Mouse (Mus musculus) CH12.LX (cell line): ENCODE results near the gene H2-Eb1. TPM values are rescaled to one million over a fixed set of nuclear protein-coding genes. Genes with fewer than 3 reads are reported as not detected.

ENCODE experiments used
- DNase-seq: peaks from one replicate; pipeline ENCODE4 v3.0.0-alpha.2; 2013; ENCODE audit errors: extremely low read depth
- H3K27ac ChIP-seq: 2 replicates; pipeline ENCODE4 v1.5.1; 2012; ENCODE audit warnings: low read depth, mild to moderate bottlenecking, control low read depth, moderate library complexity; ENCODE audit not compliant: insufficient read depth
- H3K27me3 ChIP-seq: replicated peaks from 2 replicates; pipeline ENCODE3; 2012; ENCODE audit warnings: inconsistent platforms
- H3K36me3 ChIP-seq, 2 experiments: replicated peaks in 1 of 2; 2 replicates each; pipeline versions ENCODE3 to v1.6.1; 2012; ENCODE audit warnings: inconsistent platforms in 1 of 2, low read length in 1 of 2, mild to moderate bottlenecking in 1 of 2, mixed read lengths in 1 of 2, moderate library complexity in 1 of 2; ENCODE audit not compliant: control insufficient read depth in 1 of 2, insufficient read depth in 1 of 2
- H3K4me1 ChIP-seq, 2 experiments: 2 replicates each; pipeline ENCODE4 v1.6.1; 2012; ENCODE audit warnings: inconsistent platforms in 1 of 2, moderate library complexity in 1 of 2; ENCODE audit not compliant: insufficient read depth in 2 of 2, control insufficient read depth in 1 of 2
- H3K4me2 ChIP-seq: 2 replicates; pipeline ENCODE4 v1.6.1; 2012; ENCODE audit warnings: low read depth, mild to moderate bottlenecking, control low read depth; ENCODE audit not compliant: poor library complexity, insufficient read depth, severe bottlenecking
- H3K4me3 ChIP-seq, 3 experiments: fragments of 150-350 bp in 1 of 3; sonication (generic) in 1 of 3; replicated peaks in 1 of 3; 2 replicates each; pipeline versions ENCODE3 to v1.5.1; 2011 to 2012; ENCODE audit warnings: low read depth in 2 of 3, low read length in 2 of 3, mild to moderate bottlenecking in 2 of 3, moderate library complexity in 2 of 3, control low read depth in 1 of 3, improper control_type of control experiment in 1 of 3, inconsistent platforms in 1 of 3, mixed read lengths in 1 of 3; ENCODE audit not compliant: poor library complexity in 1 of 3
- H3K79me2 ChIP-seq: replicated peaks from 2 replicates; pipeline ENCODE4 v1.6.1; 2012; ENCODE audit warnings: mild to moderate bottlenecking, moderate library complexity; ENCODE audit not compliant: control insufficient read depth, poor library complexity, insufficient read depth, severe bottlenecking; ENCODE audit errors: extremely low read depth
- H3K9ac ChIP-seq: 2 replicates; pipeline ENCODE4 v1.6.1; 2012; ENCODE audit warnings: low read depth, mild to moderate bottlenecking, control low read depth, moderate library complexity; ENCODE audit not compliant: insufficient read depth
- H3K9me3 ChIP-seq: replicated peaks from 2 replicates; pipeline ENCODE3; 2012; ENCODE audit warnings: low read length, inconsistent platforms, mixed read lengths
- BHLHE40 ChIP-seq: IDR thresholded peaks from 2 replicates; pipeline ENCODE4 v1.6.1; 2011; ENCODE audit warnings: mild to moderate bottlenecking, low read depth, low read length, improper control_type of control experiment
- CHD1 ChIP-seq: IDR thresholded peaks from 2 replicates; pipeline ENCODE4 v1.6.1; 2012; ENCODE audit warnings: low read depth, low read length, improper control_type of control experiment, inconsistent platforms
- CHD2 ChIP-seq: IDR thresholded peaks from 2 replicates; pipeline ENCODE4 v1.6.1; 2011; ENCODE audit warnings: low read length, improper control_type of control experiment
- CTCF ChIP-seq, 2 experiments: IDR thresholded peaks in 1 of 2; conservative IDR thresholded peaks in 1 of 2; 2 replicates each; pipeline ENCODE4 v1.5.1; 2011 to 2012; ENCODE audit warnings: low read depth in 2 of 2, low read length in 2 of 2, improper control_type of control experiment in 1 of 2, inconsistent platforms in 1 of 2, mild to moderate bottlenecking in 1 of 2, moderate library complexity in 1 of 2
- E2F4 ChIP-seq: IDR thresholded peaks from 2 replicates; pipeline ENCODE4 v1.6.1; 2011; ENCODE audit warnings: low read depth, low read length, improper control_type of control experiment; ENCODE audit not compliant: insufficient replicate concordance
- ELF1 ChIP-seq: IDR thresholded peaks from 2 replicates; pipeline ENCODE4 v1.6.1; 2014; ENCODE audit warnings: low read depth, mild to moderate bottlenecking, inconsistent platforms, low read length, improper control_type of control experiment
- EP300 ChIP-seq: IDR thresholded peaks from 2 replicates; pipeline ENCODE4 v1.6.1; 2011; ENCODE audit warnings: low read length, improper control_type of control experiment
- ETS1 ChIP-seq: conservative IDR thresholded peaks from 2 replicates; pipeline ENCODE4 v1.6.1; 2012; ENCODE audit warnings: low read depth, mild to moderate bottlenecking, inconsistent platforms, low read length, improper control_type of control experiment, moderate library complexity
- GABPA ChIP-seq: IDR thresholded peaks from 2 replicates; pipeline ENCODE4 v1.6.1; 2012; ENCODE audit warnings: low read depth, low read length, improper control_type of control experiment, inconsistent platforms; ENCODE audit not compliant: insufficient replicate concordance
- HCFC1 ChIP-seq: IDR thresholded peaks from 2 replicates; pipeline ENCODE4 v1.6.1; 2012; ENCODE audit warnings: low read depth, mild to moderate bottlenecking, inconsistent platforms, low read length, improper control_type of control experiment
- IRF4 ChIP-seq: IDR thresholded peaks from 2 replicates; pipeline ENCODE4 v1.6.1; 2014; ENCODE audit warnings: low read depth, mild to moderate bottlenecking, inconsistent platforms, low read length, improper control_type of control experiment
- JUN ChIP-seq: IDR thresholded peaks from 2 replicates; pipeline ENCODE4 v1.6.1; 2011; ENCODE audit warnings: low read depth, mild to moderate bottlenecking, low read length, improper control_type of control experiment, moderate library complexity; ENCODE audit not compliant: insufficient read depth
- JUND ChIP-seq: conservative IDR thresholded peaks from 2 replicates; pipeline ENCODE4 v1.6.1; 2011; ENCODE audit warnings: low read depth, low read length, improper control_type of control experiment
- KAT2A ChIP-seq: IDR thresholded peaks from 2 replicates; pipeline ENCODE4 v1.6.1; 2012; ENCODE audit warnings: low read length, improper control_type of control experiment, inconsistent platforms; ENCODE audit not compliant: insufficient replicate concordance
- MAFK ChIP-seq: IDR thresholded peaks from 2 replicates; pipeline ENCODE4 v1.6.1; 2011; ENCODE audit warnings: low read length, improper control_type of control experiment; ENCODE audit not compliant: insufficient replicate concordance
- MAX ChIP-seq: IDR thresholded peaks from 2 replicates; pipeline ENCODE4 v1.6.1; 2011; ENCODE audit warnings: low read length, improper control_type of control experiment
- MAZ ChIP-seq: IDR thresholded peaks from 2 replicates; pipeline ENCODE4 v1.6.1; 2012; ENCODE audit warnings: low read depth, mild to moderate bottlenecking, inconsistent platforms, low read length, improper control_type of control experiment, moderate library complexity
- MEF2A ChIP-seq: IDR thresholded peaks from 2 replicates; pipeline ENCODE4 v1.6.1; 2014; ENCODE audit warnings: low read depth, mild to moderate bottlenecking, inconsistent platforms, low read length, improper control_type of control experiment, borderline replicate concordance
- MXI1 ChIP-seq: IDR thresholded peaks from 2 replicates; pipeline ENCODE4 v1.6.1; 2011; ENCODE audit warnings: mild to moderate bottlenecking, low read depth, low read length, improper control_type of control experiment
- MYC ChIP-seq: IDR thresholded peaks from 2 replicates; pipeline ENCODE4 v1.6.1; 2011; ENCODE audit warnings: low read depth, mild to moderate bottlenecking, improper control_type of control experiment, low read length
- NELFE ChIP-seq: IDR thresholded peaks from 2 replicates; pipeline ENCODE4 v1.6.1; 2011; ENCODE audit warnings: low read depth, low read length, improper control_type of control experiment
- NRF1 ChIP-seq: IDR thresholded peaks from 2 replicates; pipeline ENCODE4 v1.6.1; 2014; ENCODE audit warnings: low read depth, mild to moderate bottlenecking, inconsistent platforms, low read length, improper control_type of control experiment, moderate library complexity
- PAX5 ChIP-seq: IDR thresholded peaks from 2 replicates; pipeline ENCODE4 v1.6.1; 2012; ENCODE audit warnings: low read length, inconsistent platforms, mixed read lengths
- POLR2A ChIP-seq: IDR thresholded peaks from 2 replicates; pipeline ENCODE4 v1.6.1; 2011; ENCODE audit warnings: low read depth, mild to moderate bottlenecking, improper control_type of control experiment, low read length
- POLR2AphosphoS2 ChIP-seq: IDR thresholded peaks from 2 replicates; pipeline ENCODE4 v1.6.1; 2011; ENCODE audit warnings: low read depth, low read length, improper control_type of control experiment
- RAD21 ChIP-seq: IDR thresholded peaks from 2 replicates; pipeline ENCODE4 v1.6.1; 2011; ENCODE audit warnings: low read depth, mild to moderate bottlenecking, low read length, improper control_type of control experiment, moderate library complexity
- RCOR1 ChIP-seq: conservative IDR thresholded peaks from 2 replicates; pipeline ENCODE4 v1.6.1; 2012; ENCODE audit warnings: low read depth, mild to moderate bottlenecking, inconsistent platforms, low read length, improper control_type of control experiment
- SIN3A ChIP-seq: IDR thresholded peaks from 2 replicates; pipeline ENCODE4 v1.6.1; 2012; ENCODE audit warnings: low read length, improper control_type of control experiment, inconsistent platforms
- SMC3 ChIP-seq: IDR thresholded peaks from 2 replicates; pipeline ENCODE4 v1.6.1; 2011; ENCODE audit warnings: low read depth, low read length, improper control_type of control experiment
- TBP ChIP-seq: conservative IDR thresholded peaks from 2 replicates; pipeline ENCODE4 v1.6.1; 2011; ENCODE audit warnings: low read depth, low read length, improper control_type of control experiment
- TCF12 ChIP-seq: IDR thresholded peaks from 2 replicates; pipeline ENCODE4 v1.6.1; 2014; ENCODE audit warnings: low read depth, mild to moderate bottlenecking, inconsistent platforms, low read length, improper control_type of control experiment
- UBTF ChIP-seq: IDR thresholded peaks from 2 replicates; pipeline ENCODE4 v1.6.1; 2012; ENCODE audit warnings: low read depth, mild to moderate bottlenecking, inconsistent platforms, low read length, improper control_type of control experiment, moderate library complexity
- USF1 ChIP-seq: IDR thresholded peaks from 2 replicates; pipeline ENCODE4 v1.6.1; 2014; ENCODE audit warnings: low read depth, mild to moderate bottlenecking, inconsistent platforms, low read length, improper control_type of control experiment
- USF2 ChIP-seq: conservative IDR thresholded peaks from 2 replicates; pipeline ENCODE4 v1.6.1; 2011; ENCODE audit warnings: low read depth, low read length, improper control_type of control experiment
- ZC3H11A ChIP-seq: IDR thresholded peaks from 2 replicates; pipeline ENCODE4 v1.6.1; 2012; ENCODE audit warnings: low read depth, mild to moderate bottlenecking, inconsistent platforms, low read length, improper control_type of control experiment
- ZKSCAN1 ChIP-seq: IDR thresholded peaks from 2 replicates; pipeline ENCODE4 v1.6.1; 2012; ENCODE audit warnings: low read depth, inconsistent platforms, low read length, improper control_type of control experiment, borderline replicate concordance
- ZMIZ1 ChIP-seq: IDR thresholded peaks from 2 replicates; pipeline ENCODE4 v1.6.1; 2012; ENCODE audit warnings: low read depth, mild to moderate bottlenecking, inconsistent platforms, low read length, improper control_type of control experiment
- ZNF384 ChIP-seq: IDR thresholded peaks from 2 replicates; pipeline ENCODE4 v1.6.1; 2012; ENCODE audit warnings: low read depth, low read length, improper control_type of control experiment, inconsistent platforms
- dilution Hi-C: fragments of 300-500 bp; cut with MboI; formaldehyde crosslinking; loops from 2 replicates; pipeline ENCODE4 v1.14.3; 2020; ENCODE audit warnings: low sequenced_read_pairs; ENCODE audit not compliant: extremely low pct_unique_long_range_greater_than_20kb, extremely low pct_ligation_motif_present
- in situ Hi-C: fragments of 300-500 bp; cut with MboI; formaldehyde crosslinking; loops from 3 replicates; pipeline ENCODE4 v1.14.3; 2019; ENCODE audit warnings: low sequenced_read_pairs, low pct_ligation_motif_present, low pct_unique_long_range_greater_than_20kb, mixed read lengths
- polyA plus RNA-seq: library from polyadenylated mRNA; unstranded; fragments of >175 nt; gene quantifications from 2 replicates; pipeline ENCODE4 v1.2.1, GENCODE M21; 2012; ENCODE audit warnings: low read depth; ENCODE audit not compliant: insufficient read length
- total RNA-seq, 2 experiments: library from RNA; depleted of rRNA; stranded (reverse); fragments of 300-350 nt in 1 of 2; fragments of >200 nt in 1 of 2; gene quantifications; 2 replicates each; pipeline ENCODE4 v1.2.3; 2012 to 2014

Gene H2-Eb1
- total and polyA plus RNA-seq, 3 experiments = 511 to 898 (median 629) TPM

GRCm38 (mm10) chr17:34313393-34313792 lies 7.7 kb downstream of the H2-Eb1 start:
- dilution Hi-C loops = no loop called here
- peaks cover 11% of the 10 kb centered on the region for H3K9me3 ChIP-seq

DNA sequence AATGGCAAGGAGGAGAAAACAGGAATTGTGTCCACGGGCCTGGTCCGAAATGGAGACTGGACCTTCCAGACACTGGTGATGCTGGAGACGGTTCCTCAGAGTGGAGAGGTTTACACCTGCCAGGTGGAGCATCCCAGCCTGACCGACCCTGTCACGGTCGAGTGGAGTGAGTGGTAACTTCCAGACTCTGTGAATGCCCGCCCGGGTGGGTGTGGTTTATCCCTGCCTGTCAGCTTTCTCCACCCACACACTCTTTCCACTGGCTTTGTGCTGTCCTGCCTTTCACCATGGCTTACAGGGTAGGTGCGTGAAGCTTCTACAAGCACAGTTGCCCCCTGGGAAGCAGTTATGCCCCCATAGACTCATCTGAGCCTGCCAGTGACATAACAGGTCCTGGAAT lies 8.6 kb downstream of the H2-Eb1 start:
- H3K36me3 ChIP-seq = peaks cover 50 to 67% of the 10 kb centered on the region in 2 experiments
- H3K79me2 ChIP-seq = no peaks in the 10 kb centered on the region
- no peak overlapping the region for H3K4me2 ChIP-seq
- H3K27me3 ChIP-seq = no peaks in the 10 kb centered on the region
- H3K9ac ChIP-seq = no peak overlapping the region
- DNase-seq = no peak
- H3K9me3 ChIP-seq = peaks cover 8% of the 10 kb centered on the region
- H3K4me1 ChIP-seq = peaks cover 6 to 47% of the 10 kb centered on the region in 2 experiments
- TF ChIP-seq HCFC1 (no peak), PAX5 (no peak), UBTF (no peak), EP300 (no peak), ELF1 (no peak), IRF4 (no peak), CTCF (conservative IDR thresholded peaks at IDR 0.05 in 1 of 2, IDR thresholded peaks at IDR 0.05 in 1 of 2; ENCODE audit: low read depth in 2 of 2, low read length in 2 of 2) (no peak), E2F4 (no peak), MXI1 (no peak), TCF12 (no peak), ZMIZ1 (no peak), NRF1 (no peak), BHLHE40 (no peak), POLR2A (no peak), NELFE (no peak), SMC3 (no peak), TBP (no peak), CHD2 (no peak)
- TF ChIP-seq, all 38 proteins: peak for 0
- in situ Hi-C loops = no loop called here
- Histone ChIP-seq H3K4me3 (no peak overlapping the region), H3K27ac (no peak overlapping the region)
- dilution Hi-C loops = no loop called here

More at GRCm38 (mm10) chr17:34313393-34313792, 7.7 kb downstream of the H2-Eb1 start:
- peak; percentile 84 for DNase-seq
- peak; percentile 53; the same call in 1 of the 2 replicates for TF ChIP-seq MYC
- TF ChIP-seq NELFE = no peak
- TF ChIP-seq IRF4 = peak; percentile 72
- no peak for TF ChIP-seq KAT2A
- TF ChIP-seq ELF1 = no peak
- no peak for TF ChIP-seq EP300
- no peak for TF ChIP-seq POLR2AphosphoS2
- peak; percentile 31; the same call in 1 of the 2 replicates for TF ChIP-seq MEF2A
- TF ChIP-seq MXI1 = no peak
- TF ChIP-seq MAFK = no peak
- TF ChIP-seq ETS1 = 0 out of 2 replicates have a peak, but pooled peaks have one; percentile 9
- peak; percentile 37; the same call in 1 of the 2 replicates for TF ChIP-seq TCF12
- no peak for TF ChIP-seq TBP
- TF ChIP-seq RCOR1 = no peak
- no peak for TF ChIP-seq USF2
- TF ChIP-seq RAD21 = peak; percentile 77
- no peak for TF ChIP-seq ZMIZ1
- TF ChIP-seq CHD1 = no peak
- peak; percentile 65 for TF ChIP-seq ZC3H11A
- TF ChIP-seq ZNF384 = peak; percentile 83
- no peak for TF ChIP-seq UBTF
- TF ChIP-seq MAX = no peak
- TF ChIP-seq HCFC1 = no peak
- peak; percentile 53 for TF ChIP-seq BHLHE40
- TF ChIP-seq CTCF (conservative IDR thresholded peaks at IDR 0.05 in 1 of 2, IDR thresholded peaks at IDR 0.05 in 1 of 2; ENCODE audit: low read depth in 2 of 2, low read length in 2 of 2) = peak; percentile 60 to 89
- no peak for TF ChIP-seq E2F4
- TF ChIP-seq MAZ = no peak
- TF ChIP-seq SIN3A = no peak
- no peak for TF ChIP-seq GABPA
- TF ChIP-seq ZKSCAN1 = no peak
- TF ChIP-seq POLR2A = no peak
- TF ChIP-seq CHD2 = no peak
- peak; percentile 98 for TF ChIP-seq SMC3
- 0 out of 2 replicates have a peak, but pooled peaks have one; percentile 20 for TF ChIP-seq JUND
- TF ChIP-seq PAX5 = no peak
- TF ChIP-seq JUN = no peak
- TF ChIP-seq NRF1 = no peak
- no peak for TF ChIP-seq USF1
- in situ Hi-C loops = no loop called here
- H3K36me3 ChIP-seq = peaks cover 51 to 71% of the 10 kb centered on the region in 2 experiments
- H3K27me3 ChIP-seq = no peaks in the 10 kb centered on the region
- no peak overlapping the region for H3K4me3 ChIP-seq
- H3K79me2 ChIP-seq = peaks cover 3% of the 10 kb centered on the region; the same call in 1 of the 2 replicates
- peaks cover 6 to 50% of the 10 kb centered on the region in 2 experiments for H3K4me1 ChIP-seq
- no peak overlapping the region for H3K4me2 ChIP-seq
- H3K27ac ChIP-seq = no peak overlapping the region
- no peak overlapping the region for H3K9ac ChIP-seq
